Mouse (Mus musculus): ENCODE data around the gene Tspo.

GRCm38 (mm10) chr15:83553831-83554230 lies 9.6 kb upstream of the Tspo start:
- no peak for TF ChIP-seq POLR2A (IDR thresholded peaks at IDR 0.05; ENCODE audit: low read depth, low read length)
- TF ChIP-seq CTCF (IDR thresholded peaks at IDR 0.05; ENCODE audit: extremely low read depth, insufficient read length, insufficient replicate concordance, low read depth, low read length): no peak
